Mouse (Mus musculus) embryonic fibroblast, embryonic 13.5 days (primary cell): Measurements from ENCODE around the gene Sytl5.

Source experiments
- CTCF ChIP-seq: IDR thresholded peaks from 2 replicates; pipeline ENCODE4 v1.5.1; 2011; ENCODE audit warnings: mild to moderate bottlenecking, control low read depth, low read length, moderate library complexity, borderline replicate concordance; ENCODE audit not compliant: insufficient read depth
- POLR2A ChIP-seq: IDR thresholded peaks from 2 replicates; pipeline ENCODE4 v1.6.1; 2011; ENCODE audit warnings: low read depth, mild to moderate bottlenecking, control low read depth, low read length, moderate library complexity

DNA sequence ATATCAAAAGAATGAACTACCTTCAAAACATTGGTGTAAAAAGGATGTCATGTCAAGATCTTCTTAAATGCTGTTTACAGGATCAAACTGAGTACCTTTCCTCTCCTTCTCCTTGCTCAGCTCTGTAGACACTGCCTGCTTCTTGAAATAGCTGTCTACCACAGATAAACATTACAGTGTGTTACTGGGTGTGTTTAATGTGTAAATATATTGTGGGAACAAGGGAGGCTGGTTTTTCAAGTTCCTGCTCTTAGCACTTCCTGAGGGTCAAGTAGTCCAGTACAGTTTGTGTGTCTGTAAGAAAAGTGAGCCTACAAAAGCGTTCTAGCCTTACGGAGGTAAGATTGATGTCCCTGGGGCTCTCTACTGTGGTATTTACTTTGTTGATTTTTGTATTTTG lies 23.6 kb upstream of the Sytl5 start:
- no peak for TF ChIP-seq CTCF
- TF ChIP-seq POLR2A, result no peak
